Mouse (Mus musculus) ovary, adult 18-20 months (tissue): ENCODE measurements around the gene Gm34653.
"Not testable (repeated sequence)": the region's sequence is repeated elsewhere in the genome, so short reads cannot be mapped to it uniquely, and the experiment has no call there.

Source experiments
- DNase-seq: peaks from one replicate; pipeline ENCODE4 v3.0.0; 2022; ENCODE audit warnings: low spot score, mixed read lengths

Gm34653 gene

GRCm38 (mm10) chr2:34832766-34833457 lies at the start of gene Gm34653:
Gm34653 (plus strand) TSS chr2:34833007.
- not testable (repeated sequence) for DNase-seq

GRCm38 (mm10) chr2:34783064-34784020 lies 49.5 kb upstream of the Gm34653 start:
- DNase-seq: no peak

GRCm38 (mm10) chr2:34784085-34784484 lies 48.7 kb upstream of the Gm34653 start:
- no peak for DNase-seq

DNA sequence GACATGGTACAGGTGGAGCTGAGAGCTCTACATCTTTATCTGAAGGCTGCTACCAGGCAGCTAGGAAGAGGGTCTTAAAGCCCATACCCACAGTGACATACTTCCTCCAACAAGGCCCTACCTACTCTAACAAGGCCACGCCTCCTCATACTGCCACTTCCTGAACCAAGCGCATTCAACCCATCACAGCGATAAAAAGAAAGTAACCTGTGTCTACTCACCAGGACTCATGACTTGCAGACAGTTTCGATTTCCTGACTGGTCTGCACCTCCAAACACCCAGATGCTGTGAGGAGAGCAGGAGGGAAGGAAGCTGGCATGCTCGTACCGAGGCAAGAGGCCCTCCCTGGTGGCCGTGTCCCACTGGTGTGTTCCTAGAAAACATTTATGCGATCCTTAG lies 42.5 kb upstream of the Gm34653 start:
- no peak for DNase-seq

DNA sequence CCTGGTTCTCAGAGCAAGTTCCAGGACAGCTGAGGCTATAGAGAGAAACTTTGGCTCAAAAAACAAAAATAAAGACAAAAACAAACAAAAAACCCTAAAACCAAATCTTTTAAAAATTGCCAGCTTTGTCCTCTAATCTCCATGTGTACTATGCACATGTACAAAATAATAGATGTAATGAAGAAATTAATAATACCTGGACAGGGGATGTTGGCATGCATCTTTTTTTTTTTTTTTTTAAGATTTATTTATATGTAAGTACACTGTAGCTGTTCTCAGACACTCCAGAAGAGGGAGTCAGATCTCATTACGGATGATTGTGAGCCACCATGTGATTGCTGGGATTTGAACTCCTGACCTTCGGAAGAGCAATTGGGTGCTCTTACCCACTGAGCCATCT lies 40.3 kb upstream of the Gm34653 start:
- not testable (repeated sequence) for DNase-seq

DNA sequence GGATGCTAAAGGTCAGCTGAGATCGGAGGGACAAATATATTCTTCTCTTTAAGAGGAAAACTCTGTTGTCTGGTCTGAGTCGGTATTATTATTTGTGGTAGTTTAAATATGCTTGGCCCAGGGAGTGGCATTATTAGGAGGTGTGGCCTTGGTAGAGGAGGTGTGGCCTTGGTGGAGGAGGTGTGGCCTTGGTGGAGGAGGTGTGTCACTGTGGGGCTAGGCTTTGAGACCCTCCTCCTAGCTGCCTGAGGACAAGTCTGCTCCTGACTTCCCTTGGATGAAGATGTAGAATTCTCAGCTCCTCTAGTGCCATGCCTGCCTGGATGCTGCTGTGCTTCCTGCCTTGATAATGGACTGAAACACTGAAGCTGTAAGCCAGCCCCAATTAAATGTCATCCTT lies 38.3 kb upstream of the Gm34653 start:
- no peak for DNase-seq

GRCm38 (mm10) chr2:34795426-34795825 lies 37.4 kb upstream of the Gm34653 start:
- DNase-seq: no peak

- peak; percentile 82 for DNase-seq
Measured at GRCm38 (mm10) chr2:34799357-34800256, 33.2 kb upstream of the Gm34653 start, which contains the start of gene Rabepk. Rabepk (minus strand) TSS chr2:34799912.

- DNase-seq: no peak
Measured at GRCm38 (mm10) chr2:34800371-34800770, 32.4 kb upstream of the Gm34653 start.

DNA sequence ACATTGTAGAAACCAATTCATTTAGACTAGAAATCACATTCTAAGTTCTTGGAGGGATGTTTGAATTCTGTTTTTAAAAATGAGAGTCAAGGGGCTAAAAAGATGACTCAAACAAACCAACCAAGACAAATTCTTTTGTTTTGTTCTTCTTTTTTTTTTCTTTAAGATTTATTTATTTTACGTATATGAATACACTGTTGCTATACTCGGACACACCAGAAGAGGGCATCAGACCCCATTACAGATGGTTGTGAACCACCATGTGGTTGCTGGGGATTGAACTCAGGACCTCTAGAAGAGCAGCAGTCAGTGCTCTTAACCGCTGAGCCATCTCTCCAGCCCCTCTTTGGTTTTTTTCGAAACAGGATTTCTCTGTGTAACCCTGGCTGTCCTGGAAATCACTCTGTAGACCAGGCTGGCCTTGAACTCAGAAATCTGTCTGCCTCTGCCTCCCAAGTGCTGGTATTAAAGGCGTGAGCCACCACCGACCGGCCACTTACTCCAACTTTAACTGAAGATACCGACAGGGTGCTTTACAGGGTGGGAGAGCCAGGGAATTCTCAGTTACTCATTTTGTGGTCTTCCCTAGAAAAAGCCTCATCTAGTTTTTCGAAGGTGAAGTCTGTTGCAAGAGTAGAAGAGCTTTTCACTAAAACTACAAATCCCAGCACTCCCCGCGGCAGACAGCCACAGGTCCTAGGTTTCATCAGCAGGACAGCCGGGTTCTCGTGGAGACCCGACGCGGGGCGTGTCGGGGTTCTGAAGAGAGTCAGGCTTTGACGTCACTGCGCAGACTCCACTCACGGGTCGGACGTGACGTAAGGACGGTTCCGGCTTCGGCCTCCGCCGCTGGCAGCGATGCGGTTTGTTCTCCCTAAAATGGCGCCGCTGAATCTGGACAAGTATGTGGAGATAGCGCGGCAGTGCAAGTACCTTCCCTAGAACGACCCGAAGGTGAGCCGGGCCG lies 31.0 kb upstream of the Gm34653 start:
- peak; percentile 96 for DNase-seq

- DNase-seq: not testable (repeated sequence)
Measured at GRCm38 (mm10) chr2:34802565-34803245, 30.1 kb upstream of the Gm34653 start.

- no peak for DNase-seq
Measured at GRCm38 (mm10) chr2:34803746-34804145, 29.1 kb upstream of the Gm34653 start.

DNA sequence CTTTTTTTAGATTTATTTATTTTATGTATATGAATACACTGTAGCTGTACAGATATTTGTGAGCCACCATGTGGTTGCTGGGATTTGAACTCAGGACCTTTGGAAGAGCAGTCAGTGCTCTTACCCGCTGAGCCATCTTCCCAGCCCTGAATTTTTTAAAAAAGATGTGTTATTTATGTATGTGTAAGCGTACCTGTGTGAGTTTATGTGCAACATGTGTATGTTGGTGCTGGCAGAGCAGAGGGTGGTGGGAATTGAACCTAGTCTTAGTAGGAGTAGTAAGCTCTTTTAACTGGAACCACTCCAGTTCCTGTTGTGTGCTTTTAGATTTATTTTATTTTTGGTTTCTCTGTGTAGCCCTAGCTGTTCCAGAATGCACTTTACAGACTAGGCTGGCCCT lies 28.6 kb upstream of the Gm34653 start:
- no peak for DNase-seq

DNA sequence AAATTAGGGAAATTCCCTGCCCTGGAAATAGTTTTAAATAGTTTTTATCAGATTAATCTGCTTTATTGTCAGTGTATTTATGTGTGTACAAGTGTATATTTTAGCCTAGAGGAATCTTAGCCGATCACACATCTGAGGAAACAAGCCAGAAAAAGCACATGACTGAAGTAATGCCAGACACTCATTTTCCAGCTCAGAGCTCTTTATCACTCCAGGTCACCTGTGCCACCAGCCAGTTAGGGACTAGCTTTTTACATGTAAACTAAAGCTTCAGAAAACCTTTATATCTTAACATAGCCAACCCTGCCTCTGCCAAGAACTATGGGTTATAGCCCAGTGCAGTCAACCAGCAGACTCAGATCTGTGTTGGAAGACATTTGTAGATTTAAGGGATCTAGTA lies 28.0 kb upstream of the Gm34653 start:
- no peak for DNase-seq

DNA sequence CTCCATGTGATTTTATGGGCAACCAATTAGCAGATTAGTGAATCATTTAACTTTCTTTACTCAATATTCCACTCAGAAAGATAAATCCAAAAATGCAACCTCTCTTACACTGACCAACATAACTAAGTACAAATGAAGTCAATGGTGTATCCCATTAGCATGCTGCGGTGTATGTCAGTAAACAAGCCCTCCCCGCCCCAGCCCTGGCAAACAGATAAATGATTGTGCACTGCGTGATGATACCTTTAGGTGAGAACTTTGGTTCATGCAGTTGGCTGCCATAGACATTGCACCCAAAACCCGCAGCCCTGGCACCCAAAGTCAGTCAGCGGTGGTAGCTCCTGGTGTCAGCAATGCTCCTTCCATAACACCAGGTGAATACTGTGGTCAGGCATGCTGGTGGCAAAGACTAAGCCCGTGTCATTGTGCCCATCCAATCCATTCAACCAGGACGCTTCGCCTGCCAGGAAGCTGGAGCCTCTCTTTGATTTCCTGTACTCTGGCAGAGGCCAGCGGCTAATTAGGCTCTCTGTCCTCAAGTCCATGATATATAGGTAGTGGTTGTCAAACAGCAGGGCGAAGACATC lies 27.4 kb upstream of the Gm34653 start:
- DNase-seq: no peak

DNA sequence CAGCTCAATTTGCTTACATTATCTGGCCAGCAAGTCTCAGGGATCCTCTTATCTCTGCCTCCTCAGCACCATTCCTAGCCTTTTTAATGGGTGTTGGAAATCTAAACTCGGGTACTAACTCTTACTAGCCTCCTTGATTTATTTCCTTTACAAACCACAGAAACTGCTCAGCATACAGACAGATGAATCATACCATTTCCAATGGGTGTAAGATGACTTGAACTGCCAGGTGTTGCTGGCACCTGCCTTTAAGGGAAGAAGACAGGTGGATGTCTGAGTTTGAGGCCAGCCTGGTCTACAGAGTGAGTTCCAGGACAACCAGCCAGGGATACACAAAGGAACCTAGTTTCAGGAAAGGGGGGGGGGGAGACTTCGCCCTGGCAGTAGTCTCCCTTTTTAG lies 24.8 kb upstream of the Gm34653 start:
- no peak for DNase-seq

DNA sequence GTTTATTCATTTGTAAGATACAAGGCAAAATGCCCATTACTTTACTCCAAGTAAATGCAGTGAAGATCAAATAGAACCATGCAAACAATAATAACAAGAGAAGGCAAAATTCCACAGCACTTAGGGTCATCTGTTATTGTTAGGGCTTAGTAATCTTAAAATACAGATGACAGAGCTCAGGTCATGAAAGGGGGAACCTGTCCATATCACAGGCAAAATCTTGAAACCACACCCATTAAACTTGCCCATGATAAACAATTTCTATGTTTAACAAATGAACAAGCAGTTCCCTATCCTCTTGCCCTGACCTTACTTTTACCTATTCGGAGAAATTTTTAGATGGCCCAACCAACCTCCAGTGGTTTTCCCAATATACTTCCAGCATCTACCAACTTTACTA lies 23.2 kb upstream of the Gm34653 start:
- no peak for DNase-seq

DNA sequence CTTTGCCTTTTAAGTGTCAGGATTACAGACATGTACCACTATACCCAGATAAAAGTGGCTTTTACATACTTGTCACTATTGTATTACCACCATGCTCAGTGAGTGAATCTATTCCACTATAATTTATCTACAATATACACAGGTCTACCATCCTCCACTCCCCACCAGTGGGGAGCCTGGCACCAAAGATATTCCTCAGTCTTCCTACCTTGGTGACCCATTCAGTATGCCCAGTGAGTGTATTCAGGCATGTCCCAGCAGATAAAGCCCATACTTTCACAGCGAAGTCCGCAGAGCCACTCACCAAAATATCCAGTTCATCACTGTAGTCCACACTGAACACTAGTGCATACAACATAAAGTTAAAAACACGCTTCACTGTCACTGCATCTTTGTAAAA lies 22.0 kb upstream of the Gm34653 start:
- no peak for DNase-seq

GRCm38 (mm10) chr2:34812706-34813105 lies 20.1 kb upstream of the Gm34653 start:
- DNase-seq: no peak

DNA sequence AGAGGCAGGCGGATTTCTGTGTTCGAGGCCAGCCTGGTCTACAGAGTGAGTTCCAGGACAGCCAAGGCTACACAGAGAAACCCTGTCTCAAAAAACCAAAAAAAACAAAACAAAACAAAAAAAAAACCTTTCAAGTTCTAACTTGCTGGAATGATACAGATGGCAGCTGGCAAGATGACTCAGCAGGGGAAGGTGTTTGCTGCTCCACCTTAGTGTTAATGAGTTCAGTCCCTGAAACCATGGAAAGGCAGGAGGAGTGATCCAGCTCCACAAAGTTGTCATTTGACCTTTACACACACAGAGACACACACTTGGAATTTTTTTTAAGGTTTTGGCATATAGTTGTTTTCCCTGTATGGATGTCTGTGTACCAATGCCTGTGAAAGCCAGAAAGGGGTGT lies 16.9 kb upstream of the Gm34653 start:
- not testable (repeated sequence) for DNase-seq
